Mouse (Mus musculus) layer of hippocampus, postnatal 25 days (tissue): ENCODE measurements at regions not wholly inside any gene's neighbourhood (a gene's known extent, or its start where the extent isn't known, plus 50 kb on each side); places are given as distances from the start of the nearest gene placed in this dataset.
"Not testable (repeated sequence)": the region's sequence is repeated elsewhere in the genome, so short reads cannot be mapped to it uniquely, and the experiment has no call there.

Source experiments
- DNase-seq, 2 experiments: peaks; one replicate each; pipeline ENCODE4 v3.0.0; 2022; ENCODE audit warnings: mixed read lengths in 2 of 2, low spot score in 1 of 2; ENCODE audit errors: extremely low spot score in 1 of 2

DNA sequence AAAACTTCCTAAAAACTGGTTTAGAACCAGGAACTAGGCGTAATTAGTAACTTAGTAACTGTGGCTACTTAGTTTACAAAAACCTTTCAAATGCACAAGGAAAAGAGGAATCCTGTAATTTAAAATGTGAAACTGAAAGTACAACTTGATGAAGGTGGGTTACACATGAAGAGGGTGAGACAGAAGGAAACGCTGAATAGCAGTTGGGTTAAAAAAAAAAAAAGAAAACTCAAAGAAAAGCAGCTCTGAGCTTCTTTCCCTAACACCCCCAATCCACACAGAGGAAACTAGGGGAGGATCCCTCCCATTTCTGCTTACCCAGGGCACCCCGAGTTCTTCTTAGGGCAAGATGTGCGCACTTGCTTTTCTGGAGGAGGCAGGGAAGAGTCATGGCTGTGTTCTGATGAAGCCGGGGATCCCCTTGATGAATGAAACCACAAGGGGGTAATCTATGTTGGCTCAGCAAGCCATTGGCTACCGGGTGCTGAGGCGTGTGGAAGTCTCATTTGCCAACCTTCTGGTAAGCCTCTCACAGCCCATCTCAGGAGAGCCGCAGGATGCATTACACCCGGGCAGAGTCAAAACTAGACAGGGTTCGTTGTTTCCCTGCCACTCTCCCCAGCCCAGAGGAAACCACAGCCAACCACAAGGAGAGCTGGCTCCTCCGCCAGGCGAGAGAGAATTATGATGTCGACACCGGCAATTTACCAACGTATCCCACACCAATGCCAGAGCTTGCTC is 167.4 kb upstream of the Klf14 start:
- no peak for DNase-seq

DNA sequence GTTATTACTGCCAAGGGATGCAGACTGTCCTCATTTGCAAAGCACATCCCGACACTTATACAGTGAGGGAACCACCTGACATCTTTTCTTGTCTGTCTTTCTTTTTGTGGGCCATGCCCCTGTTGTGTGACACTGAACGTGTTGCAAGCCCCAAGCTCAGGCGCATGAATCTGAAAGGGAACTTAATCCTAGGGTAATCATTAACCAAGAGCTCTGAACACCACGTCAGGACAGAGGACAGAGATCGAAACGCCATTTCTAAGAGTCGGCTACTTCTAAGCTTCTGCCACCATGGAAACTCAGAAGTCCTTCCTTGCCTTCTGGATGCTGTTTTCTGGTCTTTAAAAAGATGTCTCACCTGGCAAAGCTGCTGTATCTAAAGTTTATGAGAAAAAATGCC is 170.3 kb upstream of the Klf14 start:
- DNase-seq: no peak

DNA sequence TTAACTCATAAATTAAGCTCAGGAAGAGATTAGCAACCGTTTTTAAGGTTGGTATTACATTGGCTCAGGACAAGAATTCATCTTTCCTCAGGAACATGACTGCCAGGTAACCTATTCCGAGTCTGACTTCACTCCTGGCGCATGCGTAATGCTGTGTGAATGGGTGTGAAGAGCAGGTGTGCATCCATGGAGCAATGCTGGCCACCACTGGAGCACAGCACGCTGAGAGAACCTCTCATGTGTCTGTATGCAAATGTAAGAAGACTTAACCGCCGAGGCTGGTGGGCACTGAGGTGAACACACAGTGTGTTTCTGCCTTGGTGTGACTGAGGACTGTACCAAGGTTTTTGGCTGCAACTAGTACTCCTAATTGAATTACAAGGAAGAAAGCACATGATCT is 171.1 kb upstream of the Klf14 start:
- no peak for DNase-seq

DNA sequence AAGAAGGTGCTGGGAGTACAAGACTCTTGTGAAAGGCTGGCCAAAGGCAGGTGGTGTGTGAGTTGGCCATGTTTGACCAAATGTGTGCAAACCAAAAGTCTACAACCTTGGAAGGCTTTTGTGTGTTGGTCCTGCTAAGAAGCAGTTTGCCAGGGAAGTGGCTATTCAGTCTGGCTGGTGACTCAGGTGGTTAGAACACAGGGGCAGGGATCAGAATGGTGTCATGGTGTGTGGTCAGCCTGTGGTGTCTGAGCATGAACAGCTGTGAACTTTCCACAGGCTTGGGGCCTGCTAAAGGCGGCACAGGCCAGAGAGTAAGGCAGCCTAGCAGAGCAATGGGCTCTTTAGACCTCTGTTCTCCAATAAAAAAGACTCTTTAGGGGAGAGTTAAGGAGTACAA is 171.6 kb upstream of the Klf14 start:
- no peak for DNase-seq

DNA sequence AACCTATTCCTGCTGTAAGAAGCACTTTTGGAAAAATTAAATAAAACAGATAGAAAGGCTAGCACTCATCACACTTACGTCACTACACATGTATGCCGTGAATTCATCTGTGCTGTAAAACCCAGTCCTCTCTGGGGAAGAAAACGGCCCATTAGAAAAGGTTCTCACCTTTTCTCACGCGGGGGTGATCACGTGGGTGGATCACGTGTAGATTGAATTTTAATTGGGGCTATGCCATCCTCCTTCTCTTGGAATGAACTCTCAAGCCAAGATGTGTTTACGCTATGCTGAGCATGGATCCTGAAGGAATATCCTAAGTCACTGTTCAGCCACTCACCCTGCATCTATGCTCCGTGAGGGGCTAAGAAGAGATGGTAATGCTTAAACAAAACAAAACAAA is 172.8 kb upstream of the Klf14 start:
- DNase-seq: no peak

DNA sequence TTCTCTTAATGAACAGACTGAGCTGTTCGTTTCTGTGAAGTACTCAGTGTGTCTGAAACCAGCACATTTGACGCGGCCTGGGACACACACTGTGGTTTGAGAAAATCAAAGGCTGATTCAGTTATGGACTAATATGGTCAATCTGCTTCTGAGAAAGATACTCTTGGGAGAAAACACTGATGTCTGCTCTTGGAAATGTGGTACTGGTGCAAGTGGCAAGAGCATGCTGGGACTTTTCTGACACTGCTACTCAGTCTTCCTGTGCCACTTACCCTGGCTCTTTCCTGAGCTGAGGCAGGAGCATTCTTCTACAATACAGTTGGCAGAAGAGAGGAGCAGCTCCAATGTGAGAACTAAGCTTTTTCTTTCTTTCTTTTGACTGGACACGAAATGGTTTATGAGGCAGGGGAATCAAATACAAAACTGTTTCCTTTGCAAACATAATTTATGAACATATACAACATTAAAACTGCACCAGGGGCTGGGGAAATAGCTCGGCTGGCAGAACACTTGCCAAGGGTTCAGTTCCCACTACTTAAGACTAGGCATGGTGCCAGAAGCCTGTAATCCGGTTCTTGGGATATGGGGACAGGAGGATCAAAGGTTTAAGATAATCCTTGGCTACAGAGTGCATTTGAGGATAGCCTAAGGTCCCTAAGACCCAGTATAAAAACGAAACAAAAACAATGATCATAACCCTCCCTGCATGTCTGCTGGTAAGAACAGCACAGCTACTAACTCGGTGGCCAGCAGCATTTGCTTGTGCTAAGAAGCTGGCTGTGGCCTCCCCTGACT is 173.7 kb upstream of the Klf14 start:
- DNase-seq: no peak

DNA sequence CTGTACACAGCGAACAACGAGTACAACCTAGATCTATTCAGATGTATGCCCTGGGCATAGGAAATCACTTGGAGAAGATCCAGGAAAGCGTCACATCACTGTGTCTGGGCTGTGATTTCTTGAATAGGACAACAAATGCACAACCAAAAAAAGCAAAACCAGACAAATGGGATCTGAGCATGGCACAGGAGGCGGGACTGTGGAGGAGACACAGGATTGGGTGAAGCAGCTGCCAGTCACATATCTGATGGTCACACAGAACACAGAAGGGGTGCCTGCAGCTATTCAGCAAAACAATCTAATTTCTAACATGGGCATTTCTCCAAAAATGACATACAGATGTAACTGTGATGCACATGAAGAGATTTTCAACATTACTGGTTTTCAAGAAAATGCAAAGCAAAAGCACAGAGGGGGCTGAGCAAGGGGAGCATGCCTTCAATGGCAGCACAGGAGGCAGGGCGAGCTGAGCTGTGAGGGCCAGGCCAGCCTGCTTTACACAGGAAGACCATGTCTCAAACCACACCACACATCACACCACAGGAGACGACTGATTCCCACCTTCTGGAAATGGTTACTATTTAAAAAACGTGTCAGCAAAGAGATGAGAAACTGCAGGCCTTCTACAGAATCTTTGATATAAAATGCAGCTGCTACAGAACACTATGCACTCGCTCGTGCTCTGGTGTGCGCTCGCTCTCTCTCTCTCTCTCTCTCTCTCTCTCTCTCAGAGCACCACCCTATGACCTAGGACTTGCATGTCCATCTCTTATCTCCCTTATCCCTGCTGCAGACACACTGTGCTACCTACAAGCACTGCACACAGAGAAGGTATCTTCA is 175.2 kb upstream of the Klf14 start:
- DNase-seq: peak in 1 of 2 experiments; percentile 56

DNA sequence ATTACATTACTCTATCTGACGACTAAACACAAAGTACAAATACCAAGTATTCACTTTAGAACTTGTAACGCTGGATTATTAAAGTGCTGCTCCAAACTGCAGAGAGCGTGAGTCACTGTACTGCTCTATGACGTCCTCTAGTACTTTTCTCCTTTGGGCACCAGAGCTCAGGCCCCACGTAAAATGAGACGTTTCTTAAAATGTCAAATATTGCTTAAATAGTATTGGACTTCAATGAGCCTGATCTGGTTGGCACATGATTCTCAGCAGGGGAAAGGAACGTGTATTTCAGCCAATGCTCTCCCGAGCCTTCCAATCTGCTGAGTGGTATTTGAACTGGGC is 175.8 kb upstream of the Klf14 start:
- DNase-seq: no peak

DNA sequence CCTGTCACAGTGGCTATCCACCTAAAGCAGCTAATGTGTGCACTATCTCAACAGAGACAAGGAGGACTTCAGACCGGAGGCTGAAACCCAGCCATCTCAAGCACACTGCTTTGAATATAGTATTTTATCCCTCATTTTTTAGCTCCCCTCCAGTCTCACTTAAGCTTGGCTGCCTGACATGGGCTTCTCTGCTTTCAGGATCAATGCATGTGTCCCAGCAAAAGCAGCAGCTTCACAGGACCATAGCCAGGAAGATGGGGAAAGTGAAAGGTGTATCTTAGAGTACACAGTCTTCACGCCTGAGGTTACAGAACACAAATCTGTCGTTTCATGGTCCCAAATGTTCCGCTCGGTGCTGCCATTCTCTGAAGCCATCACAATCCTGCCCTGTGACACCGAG is 176.7 kb upstream of the Klf14 start:
- DNase-seq: no peak

DNA sequence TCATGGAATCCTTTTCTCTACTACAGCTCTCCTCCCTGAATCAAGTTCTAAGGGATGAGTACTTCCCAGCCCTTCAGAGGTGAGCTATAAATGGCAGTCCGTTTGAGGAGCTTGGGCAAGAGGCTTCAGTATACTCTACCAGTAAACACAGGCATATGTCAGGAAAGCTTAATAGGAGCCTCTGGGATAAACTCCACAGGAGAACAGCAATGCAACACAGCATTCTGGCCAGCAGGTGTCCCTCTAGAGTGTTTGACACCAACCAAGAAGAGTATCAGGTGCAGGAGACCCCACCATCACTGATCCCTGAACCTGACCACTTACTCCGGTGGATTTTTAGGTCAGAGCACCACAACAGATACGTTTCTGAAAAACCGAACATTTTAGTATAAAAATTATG is 178.0 kb upstream of the Klf14 start:
- peak in 1 of 2 experiments; percentile 61 for DNase-seq

DNA sequence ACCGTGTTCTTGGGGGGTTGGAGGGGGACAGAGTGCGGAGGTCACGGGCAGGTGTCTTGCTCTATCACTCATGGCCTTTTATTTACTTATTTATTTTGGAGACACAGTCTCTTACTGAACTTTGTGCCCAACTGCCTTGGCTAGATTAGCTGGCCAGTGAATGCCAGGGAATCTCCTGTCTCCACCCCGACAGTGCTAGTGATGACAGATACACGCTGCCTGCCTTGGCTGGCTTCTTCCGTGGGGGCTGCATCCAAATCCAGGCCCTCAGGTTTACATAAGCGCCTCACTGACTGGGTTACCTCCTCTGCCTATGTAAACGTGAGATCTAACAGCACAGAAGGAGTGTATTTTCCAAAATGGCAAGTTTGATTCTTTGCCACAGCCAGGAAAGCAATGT is 178.5 kb upstream of the Klf14 start:
- no peak for DNase-seq

DNA sequence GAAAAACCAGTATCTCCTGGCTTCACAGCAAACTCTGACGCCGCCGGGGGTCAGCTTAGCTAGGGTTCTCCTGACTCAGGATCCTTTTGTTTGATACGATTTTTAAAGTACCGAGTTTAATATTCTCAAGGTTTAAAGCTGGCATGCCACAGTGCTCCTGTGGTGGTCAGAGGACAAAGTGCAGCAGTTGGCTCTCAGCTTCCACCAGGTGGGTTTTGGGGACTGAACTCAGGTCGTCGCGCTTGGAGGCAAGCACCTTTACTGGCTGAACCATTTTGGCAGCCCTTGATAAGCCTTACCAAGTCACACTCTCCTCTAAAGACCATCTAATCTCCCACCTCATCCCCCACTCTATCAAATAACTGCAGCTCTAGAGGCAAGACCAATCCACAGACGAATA is 181.1 kb upstream of the Klf14 start:
- no peak for DNase-seq

DNA sequence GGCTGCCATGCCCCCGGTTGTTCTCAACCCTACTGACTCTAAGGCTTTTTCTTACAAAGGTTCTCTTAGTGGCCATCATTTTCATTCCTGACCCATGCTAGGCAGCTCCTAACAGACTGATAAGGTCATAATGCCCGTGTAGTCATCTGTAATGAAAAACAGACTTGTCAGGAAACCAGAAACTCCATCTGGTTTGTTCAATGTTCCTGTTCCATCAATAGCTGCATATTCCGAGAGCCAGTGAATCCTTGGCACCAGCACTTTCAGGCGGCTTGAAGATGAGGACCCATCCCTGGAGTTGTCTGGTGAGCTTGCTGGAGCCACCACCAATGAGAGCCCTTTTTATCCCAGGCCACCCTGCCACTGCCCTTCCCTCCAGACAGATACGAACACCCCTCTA is 181.7 kb upstream of the Klf14 start:
- no peak for DNase-seq

DNA sequence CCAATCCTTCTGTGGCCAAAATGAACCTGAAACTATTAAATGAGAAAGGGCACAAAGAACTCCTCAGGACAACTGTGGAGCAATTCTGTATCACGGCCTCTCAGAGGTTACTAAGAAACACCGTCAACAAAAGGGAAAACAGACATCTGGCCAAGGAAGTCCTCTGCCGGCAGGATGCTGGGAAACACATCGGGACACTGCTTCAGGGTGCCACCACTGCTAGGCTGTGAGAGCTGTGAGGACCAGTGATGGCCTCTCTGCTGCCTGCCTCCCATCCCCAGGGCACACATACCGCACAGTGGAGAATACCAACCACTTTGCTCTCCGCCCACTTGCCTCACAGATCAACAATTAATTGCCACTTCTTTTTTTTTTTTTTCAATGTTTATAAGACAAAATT is 182.6 kb upstream of the Klf14 start:
- no peak for DNase-seq

DNA sequence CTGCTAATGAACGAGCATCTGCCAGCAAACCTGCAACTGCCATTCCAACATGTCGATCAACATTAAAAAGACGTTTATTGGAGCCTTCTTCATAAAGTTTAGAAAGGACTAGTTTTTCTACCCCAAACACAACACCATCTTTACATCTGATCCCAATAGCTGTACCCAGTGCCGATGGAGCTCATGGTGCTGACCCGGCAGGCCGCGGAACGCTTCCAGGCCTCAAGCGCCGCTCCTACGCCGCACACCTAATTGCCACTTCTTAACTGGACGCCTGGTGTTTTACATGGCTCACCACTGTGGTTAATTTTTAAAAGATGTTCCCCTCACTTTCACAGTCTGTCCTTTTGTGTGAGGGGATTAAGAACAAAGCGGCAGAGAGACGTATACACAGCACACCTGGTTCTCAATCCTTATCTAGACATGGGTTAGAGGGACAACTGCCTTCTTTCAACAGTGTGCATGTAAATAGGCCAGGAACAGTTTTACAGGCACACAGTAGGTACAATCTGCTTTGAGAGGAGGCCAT is 183.7 kb upstream of the Klf14 start:
- not testable (repeated sequence) for DNase-seq

DNA sequence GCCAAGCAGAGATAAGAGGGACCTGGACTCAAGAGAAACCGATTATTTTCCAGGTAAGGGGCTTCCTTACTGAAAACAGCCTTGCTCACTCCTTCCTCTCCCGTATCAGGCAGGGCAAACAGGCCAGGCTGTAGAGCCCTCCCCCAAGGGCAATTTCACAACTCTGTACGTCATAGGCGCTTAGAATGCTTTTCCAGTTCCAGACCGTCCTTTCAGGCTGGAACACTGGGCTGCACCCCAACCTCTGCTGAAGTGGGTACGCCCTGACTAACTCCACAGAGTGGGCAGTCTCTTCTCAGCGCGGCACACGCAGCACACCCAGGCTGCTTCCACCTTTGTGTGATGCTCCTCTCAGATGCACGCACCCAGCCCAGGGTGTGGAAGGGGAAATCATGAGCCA is 186.8 kb upstream of the Klf14 start:
- no peak for DNase-seq

DNA sequence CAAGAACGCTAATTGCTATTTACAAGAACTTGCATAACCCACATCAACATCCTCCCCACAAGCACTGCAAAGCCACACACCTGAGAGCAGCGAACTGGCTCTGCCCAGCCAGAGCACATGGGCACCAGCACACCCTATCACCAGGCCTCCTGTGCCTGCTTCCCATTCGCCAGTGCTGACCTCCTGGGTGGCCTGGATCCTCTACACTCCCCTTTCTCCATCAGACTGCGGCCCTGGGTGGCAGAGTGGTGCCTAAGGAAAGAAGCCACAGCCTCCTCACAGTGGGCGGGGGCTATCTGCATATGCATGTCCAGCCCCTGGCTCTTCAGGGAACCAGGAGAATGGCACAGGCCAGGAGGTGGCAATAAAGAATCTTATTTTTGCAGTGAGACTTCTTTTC is 187.9 kb upstream of the Klf14 start:
- no peak for DNase-seq

DNA sequence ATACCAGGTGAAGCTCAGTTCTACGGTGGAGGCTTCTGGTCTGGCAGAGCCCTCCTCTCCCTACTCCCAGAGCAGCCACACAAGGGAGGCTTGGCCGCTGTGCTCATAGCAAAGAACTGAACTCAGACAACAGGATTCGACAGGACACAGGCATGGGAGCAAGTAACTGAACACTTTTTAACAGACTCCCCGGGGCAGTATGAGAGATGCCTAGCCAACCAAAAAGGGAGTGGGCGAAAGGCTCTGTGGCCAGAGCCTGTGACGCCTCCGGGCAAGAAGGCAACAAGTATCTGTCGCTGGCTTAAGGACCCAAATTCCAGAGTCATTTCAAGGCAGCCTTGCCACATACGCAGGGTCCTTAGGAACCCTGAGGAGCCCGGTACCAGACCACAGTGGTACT is 188.8 kb upstream of the Klf14 start:
- DNase-seq: no peak

DNA sequence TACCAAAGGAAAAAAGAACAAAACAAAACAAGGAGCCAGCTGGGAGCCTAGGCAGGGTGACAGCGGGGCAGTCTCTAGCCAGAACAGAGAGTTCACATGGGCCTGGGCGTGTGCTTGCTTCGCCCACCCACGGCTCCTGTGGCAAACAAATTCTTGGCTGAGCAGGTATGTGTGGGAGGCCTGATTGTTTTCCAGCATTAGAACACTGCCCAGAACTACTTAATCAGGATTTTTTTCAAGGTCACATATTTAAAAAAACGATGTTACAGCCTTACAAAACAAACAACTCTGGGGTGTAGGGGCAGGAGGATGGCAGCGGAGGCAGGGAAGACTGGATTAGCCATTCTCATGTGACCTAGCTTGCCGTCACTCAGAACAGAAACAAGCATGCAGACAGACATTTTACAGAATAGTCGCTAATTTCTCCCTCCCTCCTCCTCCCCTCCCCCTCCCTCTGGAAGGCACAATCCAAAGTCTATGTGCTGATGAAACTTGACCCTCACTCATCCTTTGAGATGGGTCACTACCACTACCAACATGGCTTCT is 189.5 kb upstream of the Klf14 start:
- DNase-seq: no peak

DNA sequence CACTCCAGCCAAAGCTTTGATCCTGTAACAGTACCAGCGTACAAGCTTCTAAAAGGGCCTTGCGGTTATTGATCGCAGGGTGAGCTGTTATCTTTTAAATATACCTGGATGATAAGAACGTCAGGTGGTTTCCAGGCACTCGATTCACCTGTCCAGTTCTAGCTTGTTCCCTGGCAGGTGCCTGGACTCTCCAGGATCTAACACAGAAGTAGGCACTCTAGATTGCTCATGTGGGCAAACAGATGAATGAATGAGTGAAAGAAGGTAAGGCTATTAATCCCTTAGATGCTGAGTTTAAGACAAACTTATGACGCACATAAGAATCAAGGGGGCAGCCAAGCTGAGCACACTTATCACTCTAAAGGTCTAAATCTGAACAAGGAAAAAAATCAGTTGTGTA is 190.3 kb upstream of the Klf14 start:
- no peak for DNase-seq

DNA sequence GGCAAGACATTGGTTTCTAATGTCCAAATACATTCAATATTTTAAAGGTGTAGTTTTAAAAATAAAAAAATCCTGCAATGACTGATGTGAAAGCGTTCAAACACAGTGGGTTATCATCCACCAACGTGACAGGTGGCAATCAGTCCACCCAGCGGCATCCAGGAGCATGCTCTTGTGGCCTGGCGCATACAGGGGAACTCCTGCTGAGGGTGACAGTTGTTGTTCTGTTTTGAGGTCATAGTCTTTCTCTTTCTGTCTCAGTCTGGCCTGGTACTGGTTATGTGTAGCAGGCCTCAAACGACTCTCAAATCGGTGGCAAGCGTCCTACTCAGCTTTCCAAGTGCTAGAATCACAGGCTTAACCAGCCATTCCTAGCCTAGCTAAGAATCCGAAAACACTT is 191.5 kb upstream of the Klf14 start:
- DNase-seq: no peak
